Mouse (Mus musculus) adrenal gland, postnatal 4 days (tissue): ENCODE results near the gene Samd5. TPM values are rescaled to one million over a fixed set of nuclear protein-coding genes. Genes with fewer than 3 reads are reported as not detected.

Experiments used
- DNase-seq, 2 experiments: peaks; one replicate each; pipeline ENCODE4 v3.0.0; 2021 to 2022; ENCODE audit warnings: low spot score in 2 of 2, mixed read lengths in 2 of 2
- long read RNA-seq, 2 experiments: library from polyadenylated mRNA; stranded (forward); transcript quantifications; one replicate each; pipeline ENCODE4 v2.0.0; 2021
- total RNA-seq, 2 experiments: library from RNA; stranded (reverse); gene quantifications; 2 replicates each; pipeline ENCODE4 v1.2.3; 2021

Samd5 gene
- total RNA-seq: 1 to 10 TPM; 7.1 to 7.3 TPM
- long read RNA-seq, experiment 1: 0 reads
- long read RNA-seq, experiment 2, full-length matches to known transcripts: 2 of 2 reads
- long read RNA-seq, experiment 2, partial matches to known transcripts: 0 of 2 reads
- long read RNA-seq, experiment 2, other reads (novel, unspliced or antisense): 0 of 2 reads

- DNase-seq: peak in 1 of 2 experiments; percentile 16
Measured at GRCm38 (mm10) chr10:9674561-9675521, at the start of gene Samd5. Gene Samd5 (minus strand): TSS chr10:9675208.

GRCm38 (mm10) chr10:9722519-9723303 lies 47.7 kb upstream of the Samd5 start:
- no peak for DNase-seq

GRCm38 (mm10) chr10:9720027-9720426 lies 45.0 kb upstream of the Samd5 start:
- DNase-seq: no peak

- no peak for DNase-seq
Measured at GRCm38 (mm10) chr10:9718086-9718485, 43.1 kb upstream of the Samd5 start.

- DNase-seq: no peak
Measured at GRCm38 (mm10) chr10:9704956-9705355, 29.9 kb upstream of the Samd5 start.

GRCm38 (mm10) chr10:9699071-9699761 lies 24.2 kb upstream of the Samd5 start:
- DNase-seq: no peak

- no peak for DNase-seq
Measured at GRCm38 (mm10) chr10:9698141-9698540, 23.1 kb upstream of the Samd5 start.

GRCm38 (mm10) chr10:9696543-9697141 lies 21.6 kb upstream of the Samd5 start:
- DNase-seq: no peak

GRCm38 (mm10) chr10:9693990-9694699 lies 19.1 kb upstream of the Samd5 start:
- no peak for DNase-seq

GRCm38 (mm10) chr10:9680928-9681327 lies 5.9 kb upstream of the Samd5 start:
- no peak for DNase-seq

- DNase-seq: no peak
Measured at GRCm38 (mm10) chr10:9679911-9680310, 4.9 kb upstream of the Samd5 start.

- no peak for DNase-seq
Measured at GRCm38 (mm10) chr10:9678071-9678470, 3.1 kb upstream of the Samd5 start.

- peak; percentile 22 to 36 for DNase-seq
Measured at GRCm38 (mm10) chr10:9676886-9677285, 1.9 kb upstream of the Samd5 start.

GRCm38 (mm10) chr10:9676418-9676786 lies 1.4 kb upstream of the Samd5 start:
- no peak for DNase-seq

GRCm38 (mm10) chr10:9675550-9676417 lies 776 bp upstream of the Samd5 start:
- no peak for DNase-seq

- DNase-seq: no peak
Measured at GRCm38 (mm10) chr10:9673276-9673675, 1.7 kb downstream of the Samd5 start.

- no peak for DNase-seq
Measured at GRCm38 (mm10) chr10:9672751-9673150, 2.3 kb downstream of the Samd5 start.

GRCm38 (mm10) chr10:9670351-9670750 lies 4.7 kb downstream of the Samd5 start:
- DNase-seq: no peak

GRCm38 (mm10) chr10:9668791-9669190 lies 6.2 kb downstream of the Samd5 start:
- no peak for DNase-seq
